Mouse (Mus musculus) lung, postnatal 0 days (tissue): ENCODE measurements around the gene Dnm3.

Source experiments
- CTCF ChIP-seq: IDR thresholded peaks from 2 replicates; pipeline ENCODE4 v1.5.1; 2016; ENCODE audit warnings: antibody characterized with exemption, mild to moderate bottlenecking
- EP300 ChIP-seq: IDR thresholded peaks from 2 replicates; pipeline ENCODE4 v1.6.1; 2016; ENCODE audit warnings: antibody characterized with exemption, mild to moderate bottlenecking, control low read depth

GRCm38 (mm10) chr1:161999338-161999737 is 478.5 kb downstream of the Dnm3 start:
- TF ChIP-seq CTCF (no peak), EP300 (no peak)
